19 mouse cellular contexts compared by ENCODE assay signal in the genomic region with DNA sequence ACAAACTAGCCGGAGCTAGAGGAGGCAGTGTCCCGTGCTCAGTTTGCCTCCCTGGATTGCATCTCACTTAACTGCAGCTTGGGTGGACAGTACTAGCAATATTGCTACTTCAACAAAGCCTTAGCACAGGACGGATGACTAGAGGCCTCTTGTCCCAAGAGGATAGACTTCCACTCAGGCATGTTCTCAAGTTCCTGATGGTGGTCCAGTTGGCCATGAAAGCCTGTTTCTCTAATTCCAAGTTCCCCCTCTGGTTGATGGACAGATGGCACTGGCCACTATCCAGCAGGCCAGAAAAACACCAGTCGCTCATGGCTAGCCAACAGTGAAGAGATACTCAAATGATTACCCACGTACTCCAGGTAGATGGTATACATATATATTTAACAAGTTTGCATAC. TPM values are rescaled to one million over a fixed set of nuclear protein-coding genes. Genes with fewer than 3 reads are reported as not detected.
A peak's percentile ranks its signal among the peaks of the same experiment; 100 is the strongest.
DNase-seq lines count a peak whose midpoint lies in the region; ATAC-seq and TF ChIP-seq lines count a peak whose summit lies in the region.
"Had no signal": no experiment of that assay in that cellular context is flagged by ENCODE, and none has a peak within 500 bp of the region (broad histone marks: within the 10 kb centered on the region; RNA-seq: fewer than 3 reads in every experiment).

No protein-coding gene starts in this region.

- no peak overlapping the region for H3K4me3 ChIP-seq in hindbrain, embryonic 13.5 days
- H3K4me3 ChIP-seq in hindbrain, embryonic 10.5 days, result no peak overlapping the region
- H3K4me3 ChIP-seq in midbrain, embryonic 15.5 days, result no peak overlapping the region
- no peak overlapping the region for H3K4me3 ChIP-seq in midbrain, embryonic 10.5 days
- no peak overlapping the region for H3K4me3 ChIP-seq in forebrain, postnatal 0 days (ENCODE audit: low read depth, low read length)
- no peak overlapping the region for H3K4me3 ChIP-seq in neural tube, embryonic 15.5 days (replicated peaks)
- H3K4me3 ChIP-seq: embryonic facial prominence, embryonic 15.5 days; gastrocnemius, adult 2 months; heart, embryonic 12.5 days; limb, embryonic 15.5 days had no signal

- H3K9ac ChIP-seq in hindbrain, embryonic 13.5 days, result no peak overlapping the region
- no peak overlapping the region for H3K9ac ChIP-seq in midbrain, embryonic 15.5 days
- no peak overlapping the region for H3K9ac ChIP-seq in forebrain, postnatal 0 days
- H3K9ac ChIP-seq in neural tube, embryonic 15.5 days (replicated peaks), result no peak overlapping the region
- H3K9ac ChIP-seq: embryonic facial prominence, embryonic 15.5 days; heart, embryonic 12.5 days; limb, embryonic 15.5 days had no signal

- peaks cover 29% of the 10 kb centered on the region for H3K36me3 ChIP-seq in hindbrain, embryonic 13.5 days
- H3K36me3 ChIP-seq in hindbrain, embryonic 10.5 days, result peaks cover 87% of the 10 kb centered on the region
- no peaks in the 10 kb centered on the region for H3K36me3 ChIP-seq in midbrain, embryonic 15.5 days (replicated peaks)
- H3K36me3 ChIP-seq in midbrain, embryonic 10.5 days, result peaks cover 82% of the 10 kb centered on the region
- no peaks in the 10 kb centered on the region; the same call in 1 of the 2 replicates for H3K36me3 ChIP-seq in forebrain, postnatal 0 days (ENCODE audit: insufficient read depth)
- H3K36me3 ChIP-seq in neural tube, embryonic 15.5 days, result peaks cover 4% of the 10 kb centered on the region; the same call in 1 of the 2 replicates

- H3K9me3 ChIP-seq in hindbrain, embryonic 13.5 days, result no peaks in the 10 kb centered on the region
- no peaks in the 10 kb centered on the region for H3K9me3 ChIP-seq in hindbrain, embryonic 10.5 days
- H3K9me3 ChIP-seq in midbrain, embryonic 15.5 days, result no peaks in the 10 kb centered on the region
- no peaks in the 10 kb centered on the region for H3K9me3 ChIP-seq in midbrain, embryonic 10.5 days (replicated peaks)
- no peaks in the 10 kb centered on the region for H3K9me3 ChIP-seq in forebrain, postnatal 0 days (ENCODE audit: low read length)
- H3K9me3 ChIP-seq in neural tube, embryonic 15.5 days (replicated peaks), result no peaks in the 10 kb centered on the region
- H3K9me3 ChIP-seq: embryonic facial prominence, embryonic 15.5 days; heart, embryonic 12.5 days; limb, embryonic 15.5 days had no signal

- H3K27me3 ChIP-seq in hindbrain, embryonic 13.5 days, result no peaks in the 10 kb centered on the region
- H3K27me3 ChIP-seq in hindbrain, embryonic 10.5 days (ENCODE audit: insufficient read depth, poor library complexity, severe bottlenecking), result no peaks in the 10 kb centered on the region
- H3K27me3 ChIP-seq in midbrain, embryonic 15.5 days (replicated peaks), result no peaks in the 10 kb centered on the region
- H3K27me3 ChIP-seq in midbrain, embryonic 10.5 days (ENCODE audit: low read depth, poor library complexity, severe bottlenecking), result no peaks in the 10 kb centered on the region
- H3K27me3 ChIP-seq in forebrain, postnatal 0 days (ENCODE audit: insufficient read depth, low read length), result no peaks in the 10 kb centered on the region
- no peaks in the 10 kb centered on the region for H3K27me3 ChIP-seq in neural tube, embryonic 15.5 days (replicated peaks)
- H3K27me3 ChIP-seq: embryonic facial prominence, embryonic 15.5 days; heart, embryonic 12.5 days; limb, embryonic 15.5 days had no signal

- H3K4me1 ChIP-seq in hindbrain, embryonic 13.5 days (replicated peaks), result peaks cover 29% of the 10 kb centered on the region
- H3K4me1 ChIP-seq in hindbrain, embryonic 10.5 days (replicated peaks), result peaks cover 15% of the 10 kb centered on the region; the same call in 1 of the 2 replicates
- peaks cover 15% of the 10 kb centered on the region for H3K4me1 ChIP-seq in midbrain, embryonic 15.5 days
- H3K4me1 ChIP-seq in midbrain, embryonic 10.5 days, result peaks cover 12% of the 10 kb centered on the region; the same call in 1 of the 2 replicates
- peaks cover 26% of the 10 kb centered on the region for H3K4me1 ChIP-seq in forebrain, postnatal 0 days (ENCODE audit: insufficient read depth)
- peaks cover 22% of the 10 kb centered on the region for H3K4me1 ChIP-seq in neural tube, embryonic 15.5 days
- H3K4me1 ChIP-seq: embryonic facial prominence, embryonic 15.5 days; limb, embryonic 15.5 days had no signal

- H3K4me2 ChIP-seq in hindbrain, embryonic 13.5 days, result no peak overlapping the region
- no peak overlapping the region for H3K4me2 ChIP-seq in midbrain, embryonic 15.5 days
- no peak overlapping the region for H3K4me2 ChIP-seq in forebrain, postnatal 0 days (ENCODE audit: low read depth)
- H3K4me2 ChIP-seq in neural tube, embryonic 15.5 days, result no peak overlapping the region
- H3K4me2 ChIP-seq: embryonic facial prominence, embryonic 15.5 days; heart, embryonic 12.5 days; limb, embryonic 15.5 days had no signal

- no peak for DNase-seq in hindbrain, embryonic 10.5 days (ENCODE audit: low spot score)
- no peak for DNase-seq in midbrain, embryonic 10.5 days (ENCODE audit: low spot score)
- DNase-seq in forebrain, postnatal 0 days, result no peak
- DNase-seq in heart, adult 8-10 months (ENCODE audit: low spot score), result no peak
- DNase-seq: adrenal gland, adult 2 months; cerebellum, adult 8-10 months; gastrocnemius, adult 2 months; heart, postnatal 14 days; kidney, adult 2 months; kidney, postnatal 10 days; layer of hippocampus, postnatal 36 days; thymus, postnatal 25 days had no signal

- no peak for ATAC-seq in hindbrain, embryonic 13.5 days (ENCODE audit: low FRiP score)
- ATAC-seq in midbrain, embryonic 15.5 days (replicated peaks), result no peak
- no peak for ATAC-seq in forebrain, postnatal 0 days
- no peak for ATAC-seq in neural tube, embryonic 15.5 days (ENCODE audit: low FRiP score)
- ATAC-seq: lung, postnatal 0 days had no signal

- 0 out of 2 replicates have a peak overlapping the region, but pooled peaks have one; percentile 18 for H3K27ac ChIP-seq in hindbrain, embryonic 13.5 days
- no peak overlapping the region for H3K27ac ChIP-seq in hindbrain, embryonic 10.5 days
- 0 out of 2 replicates have a peak overlapping the region, but pooled peaks have one; percentile 61 for H3K27ac ChIP-seq in midbrain, embryonic 15.5 days
- H3K27ac ChIP-seq in midbrain, embryonic 10.5 days (replicated peaks), result no peak overlapping the region
- H3K27ac ChIP-seq in forebrain, postnatal 0 days (ENCODE audit: low read depth, low read length), result 0 out of 2 replicates have a peak overlapping the region, but pooled peaks have one; percentile 40
- peak overlapping the region; percentile 7; the same call in 1 of the 2 replicates for H3K27ac ChIP-seq in neural tube, embryonic 15.5 days (replicated peaks)
- H3K27ac ChIP-seq: embryonic facial prominence, embryonic 15.5 days; gastrocnemius, adult 2 months; limb, embryonic 15.5 days had no signal

- TF ChIP-seq CTCF in forebrain, postnatal 0 days (IDR thresholded peaks at IDR 0.05; ENCODE audit: low read depth), result no peak

- WGBS in hindbrain, embryonic 13.5 days, result 83% methylated on average over 5 of the region's 5 CpGs
- WGBS in hindbrain, embryonic 10.5 days, result 90% methylated on average over 5 of the region's 5 CpGs
- WGBS in midbrain, embryonic 15.5 days, result 77% methylated on average over 5 of the region's 5 CpGs
- 89% methylated on average over 5 of the region's 5 CpGs for WGBS in midbrain, embryonic 10.5 days
- WGBS in forebrain, postnatal 0 days, result 48% methylated on average over 5 of the region's 5 CpGs
- 76% methylated on average over 5 of the region's 5 CpGs for WGBS in neural tube, embryonic 15.5 days

RNA-seq across cellular contexts. Expression of a gene that starts 10.5 kb away (rescaled TPM):
- polyA plus RNA-seq in hindbrain, embryonic 13.5 days (2015; fragmentation: Nextera tagmentation; extraction: Ambion mirVana), result 25.8 and 27.1 TPM in 2 replicates
- polyA plus RNA-seq in hindbrain, embryonic 10.5 days (2016; fragmentation: Nextera tagmentation; extraction: Ambion mirVana), result 32.6 and 34.0 TPM in 2 replicates
- polyA plus RNA-seq in midbrain, embryonic 15.5 days (2015; fragmentation: Nextera tagmentation; extraction: Ambion mirVana), result 19.9 and 22.4 TPM in 2 replicates
- 24.3 and 33.1 TPM in 2 replicates for polyA plus RNA-seq in midbrain, embryonic 10.5 days (2016; fragmentation: Nextera tagmentation; extraction: Ambion mirVana)
- 14.9 and 17.5 TPM in 2 replicates for total RNA-seq in forebrain, postnatal 0 days (2014; rRNA removed)
- polyA plus RNA-seq in forebrain, postnatal 0 days (2015; fragmentation: Nextera tagmentation; extraction: Ambion mirVana), result 43.5 and 49.3 TPM in 2 replicates
- 18.7 and 19.5 TPM in 2 replicates for polyA plus RNA-seq in neural tube, embryonic 15.5 days (2015; fragmentation: Nextera tagmentation; extraction: Ambion mirVana)
- total RNA-seq in heart, adult 8-10 months (2022), result 1 to 10 TPM; 5.0 to 7.1 (median 5.9) TPM

RNA-seq across cellular contexts. Expression of a gene that starts 14.5 kb away (rescaled TPM):
- polyA plus RNA-seq in hindbrain, embryonic 13.5 days (2015; fragmentation: Nextera tagmentation; extraction: Ambion mirVana), result 26.7 and 26.8 TPM in 2 replicates
- polyA plus RNA-seq in hindbrain, embryonic 10.5 days (2016; fragmentation: Nextera tagmentation; extraction: Ambion mirVana), result 168 and 202 TPM in 2 replicates
- polyA plus RNA-seq in midbrain, embryonic 15.5 days (2015; fragmentation: Nextera tagmentation; extraction: Ambion mirVana), result 15.4 TPM in 2 replicates
- polyA plus RNA-seq in midbrain, embryonic 10.5 days (2016; fragmentation: Nextera tagmentation; extraction: Ambion mirVana), result 196 and 221 TPM in 2 replicates
- 4.7 and 9.2 TPM in 2 replicates for total RNA-seq in forebrain, postnatal 0 days (2014; rRNA removed)
- polyA plus RNA-seq in forebrain, postnatal 0 days (2015; fragmentation: Nextera tagmentation; extraction: Ambion mirVana), result 8.8 and 10.4 TPM in 2 replicates
- polyA plus RNA-seq in neural tube, embryonic 15.5 days (2015; fragmentation: Nextera tagmentation; extraction: Ambion mirVana), result 11.7 and 34.1 TPM in 2 replicates
- 1 to 10 TPM in 2 of 4 experiments, under 1 TPM in 2; 0.53 to 1.6 (median 0.83) TPM for total RNA-seq in heart, adult 8-10 months (2022)

RNA-seq across cellular contexts. Expression of a gene that starts 14.6 kb away (rescaled TPM):
- polyA plus RNA-seq in hindbrain, embryonic 13.5 days (2015; fragmentation: Nextera tagmentation; extraction: Ambion mirVana), result 25.2 and 27.1 TPM in 2 replicates
- polyA plus RNA-seq in hindbrain, embryonic 10.5 days (2016; fragmentation: Nextera tagmentation; extraction: Ambion mirVana), result 49.7 and 54.8 TPM in 2 replicates
- 25.1 and 30.4 TPM in 2 replicates for polyA plus RNA-seq in midbrain, embryonic 15.5 days (2015; fragmentation: Nextera tagmentation; extraction: Ambion mirVana)
- polyA plus RNA-seq in midbrain, embryonic 10.5 days (2016; fragmentation: Nextera tagmentation; extraction: Ambion mirVana), result 51.0 and 58.0 TPM in 2 replicates
- total RNA-seq in forebrain, postnatal 0 days (2014; rRNA removed), result 30.3 and 37.6 TPM in 2 replicates
- polyA plus RNA-seq in forebrain, postnatal 0 days (2015; fragmentation: Nextera tagmentation; extraction: Ambion mirVana), result 28.9 and 29.3 TPM in 2 replicates
- 22.4 and 27.5 TPM in 2 replicates for polyA plus RNA-seq in neural tube, embryonic 15.5 days (2015; fragmentation: Nextera tagmentation; extraction: Ambion mirVana)
- 10 to 100 TPM; 15.6 to 18.9 (median 17.9) TPM for total RNA-seq in heart, adult 8-10 months (2022)

RNA-seq across cellular contexts. Expression of a gene that starts 37.8 kb away (rescaled TPM):
- 0.13 and 0.19 TPM in 2 replicates for polyA plus RNA-seq in hindbrain, embryonic 13.5 days (2015; fragmentation: Nextera tagmentation; extraction: Ambion mirVana)
- polyA plus RNA-seq in hindbrain, embryonic 10.5 days (2016; fragmentation: Nextera tagmentation; extraction: Ambion mirVana), result 0.12 and 0.26 TPM in 2 replicates
- polyA plus RNA-seq in midbrain, embryonic 15.5 days (2015; fragmentation: Nextera tagmentation; extraction: Ambion mirVana), result 0.12 and 0.27 TPM in 2 replicates
- polyA plus RNA-seq in midbrain, embryonic 10.5 days (2016; fragmentation: Nextera tagmentation; extraction: Ambion mirVana), result 0.21 and 0.25 TPM in 2 replicates
- 0.08 and 0.24 TPM in 2 replicates for total RNA-seq in forebrain, postnatal 0 days (2014; rRNA removed)
- polyA plus RNA-seq in forebrain, postnatal 0 days (2015; fragmentation: Nextera tagmentation; extraction: Ambion mirVana), result 0.12 and 0.13 TPM in 2 replicates
- 0.17 and 1.1 TPM in 2 replicates for polyA plus RNA-seq in neural tube, embryonic 15.5 days (2015; fragmentation: Nextera tagmentation; extraction: Ambion mirVana)
- total RNA-seq in heart, adult 8-10 months (2022), result under 1 TPM; 0.09 to 0.53 (median 0.35) TPM

Comparison
In these comparisons a context has a peak if more than half of its experiments do, and no peak if none do; other contexts are left out.
1. H3K27ac ChIP-seq: peak in hindbrain, embryonic 13.5 days (single experiment), midbrain, embryonic 15.5 days (single experiment), forebrain, postnatal 0 days (single experiment) and neural tube, embryonic 15.5 days (single experiment); none in hindbrain, embryonic 10.5 days (single experiment) and midbrain, embryonic 10.5 days (single experiment).